Mouse (Mus musculus) myocyte (in vitro differentiated cells): Measurements from ENCODE around the gene Sptlc2. TPM values are rescaled to one million over a fixed set of nuclear protein-coding genes. Genes with fewer than 3 reads are reported as not detected.

ENCODE experiments used
- H3K27me3 ChIP-seq: one replicate; pipeline ENCODE4 v1.6.1; 2011; ENCODE audit not compliant: control insufficient read depth, insufficient read depth, insufficient read length
- H3K36me3 ChIP-seq: one replicate; pipeline ENCODE4 v1.6.1; 2011; ENCODE audit not compliant: control insufficient read depth, insufficient read depth
- H3K4me2 ChIP-seq: one replicate; pipeline ENCODE4 v1.6.1; 2011; ENCODE audit warnings: low read depth, control low read depth
- H3K4me3 ChIP-seq: one replicate; pipeline ENCODE4 v1.5.1; 2011; ENCODE audit warnings: mild to moderate bottlenecking, control low read depth, moderate library complexity
- H3K79me2 ChIP-seq: one replicate; pipeline ENCODE4 v1.6.1; 2011; ENCODE audit not compliant: control insufficient read depth, insufficient read depth
- H3ac ChIP-seq: one replicate; pipeline ENCODE4 v1.6.1; 2011; ENCODE audit not compliant: control insufficient read depth, insufficient read length
- CEBPB ChIP-seq: IDR thresholded peaks from 2 replicates; pipeline ENCODE4 v1.6.1; 2011; ENCODE audit warnings: mild to moderate bottlenecking, moderate library complexity; ENCODE audit not compliant: poor library complexity, insufficient read depth, severe bottlenecking
- E2F4 ChIP-seq: IDR thresholded peaks from one replicate; pipeline ENCODE4 v1.6.1; 2011; ENCODE audit warnings: mild to moderate bottlenecking, control low read depth, moderate library complexity; ENCODE audit not compliant: insufficient read depth
- MAX ChIP-seq: IDR thresholded peaks from one replicate; pipeline ENCODE4 v1.6.1; 2011; ENCODE audit warnings: low read depth, mild to moderate bottlenecking, control low read depth
- MYOD1 ChIP-seq, 3 experiments: IDR thresholded peaks; one replicate each; pipeline ENCODE4 v1.6.1; 2011; ENCODE audit warnings: control low read depth in 2 of 3, low read depth in 2 of 3, mild to moderate bottlenecking in 2 of 3, moderate library complexity in 1 of 3; ENCODE audit not compliant: insufficient read length in 2 of 3, control insufficient read depth in 1 of 3
- MYOG ChIP-seq, 3 experiments: IDR thresholded peaks; one replicate each; pipeline ENCODE4 v1.6.1; 2011; ENCODE audit warnings: control low read depth in 2 of 3, low read depth in 2 of 3, mild to moderate bottlenecking in 2 of 3; ENCODE audit not compliant: insufficient read length in 2 of 3, control insufficient read depth in 1 of 3, insufficient read depth in 1 of 3
- POLR2A ChIP-seq: IDR thresholded peaks from one replicate; pipeline ENCODE4 v1.6.1; 2011; ENCODE audit warnings: low read depth, mild to moderate bottlenecking, control low read depth, moderate library complexity; ENCODE audit not compliant: insufficient read length
- POLR2AphosphoS2 ChIP-seq: IDR thresholded peaks from one replicate; pipeline ENCODE4 v1.6.1; 2011; ENCODE audit warnings: low read depth, control low read depth; ENCODE audit not compliant: insufficient read length
- REST ChIP-seq: IDR thresholded peaks from one replicate; pipeline ENCODE4 v1.6.1; 2011; ENCODE audit warnings: mild to moderate bottlenecking, control low read depth, moderate library complexity; ENCODE audit not compliant: insufficient read depth, insufficient read length
- SRF ChIP-seq: IDR thresholded peaks from one replicate; pipeline ENCODE4 v1.6.1; 2011; ENCODE audit warnings: low read depth; ENCODE audit not compliant: control insufficient read depth, insufficient read length
- TCF12 ChIP-seq: IDR thresholded peaks from one replicate; pipeline ENCODE4 v1.6.1; 2011; ENCODE audit warnings: mild to moderate bottlenecking, control low read depth; ENCODE audit not compliant: poor library complexity, insufficient read depth, severe bottlenecking
- TCF3 ChIP-seq: IDR thresholded peaks from one replicate; pipeline ENCODE4 v1.6.1; 2011; ENCODE audit warnings: low read depth, control low read depth; ENCODE audit not compliant: insufficient read length
- USF1 ChIP-seq: IDR thresholded peaks from one replicate; pipeline ENCODE4 v1.6.1; 2011; ENCODE audit warnings: low read depth, mild to moderate bottlenecking, control low read depth, moderate library complexity
- polyA plus RNA-seq: library from polyadenylated mRNA; unstranded; fragments of >200 nt; fragmentation: generic; extraction: Trizol; gene quantifications from one replicate; pipeline ENCODE4 v1.2.1, GENCODE M21; 2012; ENCODE audit warnings: missing spikeins

Gene Sptlc2
- polyA plus RNA-seq, 1 experiment: 43.4 TPM

DNA sequence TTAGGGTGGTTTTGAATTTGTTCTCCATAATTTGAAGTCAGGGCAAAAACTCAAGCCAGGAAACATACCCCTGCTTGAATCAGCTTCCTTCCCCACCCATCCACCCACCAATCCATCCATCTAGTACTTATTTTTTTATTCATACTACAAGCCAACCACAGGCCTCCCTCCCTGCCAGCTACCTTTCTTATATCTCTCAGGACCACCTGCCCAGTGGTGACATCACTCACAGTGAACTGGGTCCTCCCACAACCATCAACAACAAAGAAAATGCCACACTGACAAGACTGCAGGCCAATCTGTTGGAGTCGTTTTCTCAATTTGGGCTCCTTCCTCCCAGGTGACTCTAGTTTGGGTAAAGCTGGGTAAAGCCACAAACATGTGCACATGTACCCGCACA, 8.7 kb downstream of the Sptlc2 start:
- Histone ChIP-seq H3ac (no peak overlapping the region), H3K36me3 (no peaks in the 10 kb centered on the region), H3K4me2 (no peak overlapping the region), H3K27me3 (no peaks in the 10 kb centered on the region), H3K4me3 (no peak overlapping the region), H3K79me2 (peaks cover 91% of the 10 kb centered on the region)
- TF ChIP-seq REST (no peak), POLR2A (no peak), MYOG (IDR thresholded peaks at IDR 0.05; ENCODE audit: control insufficient read depth in 1 of 3, insufficient read depth in 1 of 3, insufficient read length in 2 of 3, low read depth in 2 of 3) (no peak), CEBPB (no peak), E2F4 (no peak), TCF3 (no peak), USF1 (no peak), MYOD1 (IDR thresholded peaks at IDR 0.05; ENCODE audit: control insufficient read depth in 1 of 3, insufficient read length in 2 of 3, low read depth in 2 of 3) (no peak), MAX (no peak), POLR2AphosphoS2 (no peak), SRF (no peak), TCF12 (no peak)

DNA sequence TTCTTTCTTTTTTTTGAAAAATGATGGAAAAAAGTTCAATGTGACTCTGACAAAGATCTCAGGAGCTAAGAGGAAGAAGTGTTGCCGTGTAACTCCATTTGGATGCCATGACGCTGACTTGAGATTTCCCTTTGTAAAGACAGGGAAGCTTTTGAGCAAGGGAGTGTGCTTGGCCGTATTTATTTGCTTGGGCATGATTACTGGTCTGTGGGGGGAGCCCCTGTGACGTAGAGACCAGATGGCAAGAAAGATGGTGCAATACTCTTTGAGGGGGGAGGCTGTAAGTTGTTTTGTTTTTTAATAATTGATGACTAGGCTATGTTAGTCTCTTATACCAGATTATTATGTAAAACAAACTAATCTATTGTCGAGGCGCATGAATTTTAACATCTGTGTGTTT, 14.0 kb downstream of the Sptlc2 start:
- Histone ChIP-seq H3ac (no peak overlapping the region), H3K27me3 (no peaks in the 10 kb centered on the region), H3K36me3 (no peaks in the 10 kb centered on the region), H3K4me2 (no peak overlapping the region), H3K4me3 (no peak overlapping the region), H3K79me2 (peaks cover 72% of the 10 kb centered on the region)
- no peak for TF ChIP-seq MYOD1 (IDR thresholded peaks at IDR 0.05; ENCODE audit: control insufficient read depth in 1 of 3, insufficient read length in 2 of 3, low read depth in 2 of 3)
- no peak for TF ChIP-seq CEBPB
- no peak for TF ChIP-seq REST
- no peak for TF ChIP-seq USF1
- TF ChIP-seq TCF3: no peak
- TF ChIP-seq TCF12: no peak
- TF ChIP-seq MYOG (IDR thresholded peaks at IDR 0.05; ENCODE audit: control insufficient read depth in 1 of 3, insufficient read depth in 1 of 3, insufficient read length in 2 of 3, low read depth in 2 of 3): no peak
- no peak for TF ChIP-seq POLR2A
- TF ChIP-seq MAX: no peak
- no peak for TF ChIP-seq SRF
- TF ChIP-seq E2F4: no peak
- TF ChIP-seq POLR2AphosphoS2: no peak

DNA sequence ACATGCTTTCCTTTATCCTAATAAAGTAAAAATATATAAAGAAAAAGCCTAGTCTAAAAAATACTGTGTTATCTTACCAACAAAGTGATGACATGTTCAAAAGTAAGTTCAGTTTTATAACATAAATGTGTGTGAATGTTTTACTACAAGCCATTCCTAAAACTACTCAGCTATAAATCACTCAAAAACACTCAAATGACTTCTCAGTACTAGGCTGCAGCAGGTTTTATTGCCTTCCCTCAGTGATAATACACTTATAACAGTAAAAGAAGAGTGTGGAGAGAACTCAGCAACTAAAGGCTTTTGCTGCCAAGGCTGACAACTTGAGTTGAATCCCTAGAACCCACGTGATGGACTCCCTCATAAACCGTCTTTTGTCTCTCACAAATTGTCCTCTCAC, 18.8 kb downstream of the Sptlc2 start:
- Histone ChIP-seq H3K4me3 (no peak overlapping the region), H3K27me3 (no peaks in the 10 kb centered on the region), H3K36me3 (peaks cover 28% of the 10 kb centered on the region), H3K79me2 (peaks cover 24% of the 10 kb centered on the region), H3ac (no peak overlapping the region), H3K4me2 (no peak overlapping the region)
- TF ChIP-seq E2F4: no peak
- no peak for TF ChIP-seq REST
- no peak for TF ChIP-seq POLR2AphosphoS2
- TF ChIP-seq USF1: no peak
- no peak for TF ChIP-seq MAX
- no peak for TF ChIP-seq TCF12
- TF ChIP-seq SRF: no peak
- no peak for TF ChIP-seq MYOD1 (IDR thresholded peaks at IDR 0.05; ENCODE audit: control insufficient read depth in 1 of 3, insufficient read length in 2 of 3, low read depth in 2 of 3)
- TF ChIP-seq CEBPB: no peak
- TF ChIP-seq TCF3: no peak
- TF ChIP-seq POLR2A: no peak
- TF ChIP-seq MYOG (IDR thresholded peaks at IDR 0.05; ENCODE audit: control insufficient read depth in 1 of 3, insufficient read depth in 1 of 3, insufficient read length in 2 of 3, low read depth in 2 of 3): no peak

DNA sequence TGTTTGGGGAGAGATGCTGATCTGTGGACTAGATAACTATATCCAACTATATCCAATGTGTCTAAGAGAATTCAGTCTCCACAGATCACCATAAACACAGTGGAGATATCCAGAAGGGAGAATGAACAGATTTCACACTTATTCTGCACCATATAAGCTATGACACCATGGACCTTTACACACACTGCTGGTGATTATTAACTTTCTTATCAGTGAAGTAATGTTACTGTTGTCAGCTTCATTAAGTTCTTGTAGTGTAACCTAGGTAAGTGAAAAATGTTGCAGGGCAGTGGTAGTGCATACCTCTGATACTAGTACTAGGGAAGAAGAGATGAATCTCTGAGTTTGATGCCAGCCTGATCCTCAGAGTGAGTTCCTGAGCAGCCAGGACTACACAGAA, 20.1 kb downstream of the Sptlc2 start:
- no peak for TF ChIP-seq TCF12
- TF ChIP-seq POLR2AphosphoS2: no peak
- no peak for TF ChIP-seq POLR2A
- no peak for TF ChIP-seq USF1
- TF ChIP-seq MYOD1 (IDR thresholded peaks at IDR 0.05; ENCODE audit: control insufficient read depth in 1 of 3, insufficient read length in 2 of 3, low read depth in 2 of 3): no peak
- no peak for TF ChIP-seq MAX
- TF ChIP-seq MYOG (IDR thresholded peaks at IDR 0.05; ENCODE audit: control insufficient read depth in 1 of 3, insufficient read depth in 1 of 3, insufficient read length in 2 of 3, low read depth in 2 of 3): no peak
- no peak for TF ChIP-seq CEBPB
- no peak for TF ChIP-seq TCF3
- no peak for TF ChIP-seq E2F4
- TF ChIP-seq SRF: no peak
- TF ChIP-seq REST: no peak
- Histone ChIP-seq H3K4me3 (no peak overlapping the region), H3K79me2 (peaks cover 22% of the 10 kb centered on the region), H3ac (no peak overlapping the region), H3K27me3 (no peaks in the 10 kb centered on the region), H3K4me2 (no peak overlapping the region), H3K36me3 (peaks cover 28% of the 10 kb centered on the region)
